Mouse (Mus musculus): ENCODE measurements around the gene Chst8. TPM values are rescaled to one million over a fixed set of nuclear protein-coding genes. Genes with fewer than 3 reads are reported as not detected.
A peak's percentile ranks its signal among the peaks of the same experiment; 100 is the strongest.

The Chst8 gene
- total and polyA plus RNA-seq, 2 experiments from 2014 or later: 0.20 to 6.4 TPM

DNA sequence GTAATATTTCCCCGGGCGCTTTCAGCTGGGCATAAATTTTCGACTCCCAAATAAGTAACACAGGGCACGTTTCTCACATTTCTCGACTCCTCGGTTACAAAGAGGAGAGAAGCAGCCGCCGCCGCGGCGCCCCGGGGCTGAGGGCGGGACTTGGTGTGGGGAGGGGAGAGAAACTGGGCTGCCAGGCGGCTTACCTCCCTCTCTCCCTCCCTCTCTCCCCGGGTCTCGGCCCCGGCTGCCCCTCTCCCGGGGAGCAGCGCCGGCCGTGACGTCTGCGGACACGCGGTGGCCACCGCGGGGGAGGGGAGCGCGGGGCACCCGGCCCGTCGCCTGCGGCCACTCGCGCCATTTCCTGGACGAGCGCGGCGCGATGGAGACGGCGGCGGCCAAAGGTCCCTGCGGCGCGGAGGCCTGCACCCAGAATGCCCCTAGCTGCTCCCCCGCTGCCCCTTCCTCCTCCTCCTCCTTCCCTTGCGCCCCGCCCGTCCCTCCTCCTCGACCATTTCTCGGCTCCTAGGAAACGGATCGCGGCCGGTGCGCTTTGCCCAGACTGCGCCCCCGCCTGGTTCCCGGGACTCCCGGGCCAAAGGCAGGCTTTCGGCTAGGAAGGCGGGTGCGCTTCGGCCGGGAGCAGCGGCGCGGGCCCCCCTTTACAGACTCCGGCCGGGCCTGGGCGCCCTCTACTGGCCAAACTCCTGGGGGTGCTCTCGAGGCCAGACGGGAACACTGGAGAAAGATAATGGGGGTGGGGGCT lies 157.2 kb downstream of the Chst8 start:
- Histone ChIP-seq H3K27ac (ENCODE audit: low read depth) (peak overlapping the region; percentile 76), H3K27me3 (ENCODE audit: control insufficient read depth, insufficient read depth, low read length) (peaks cover 33% of the 10 kb centered on the region), H3K9ac (replicated peaks; ENCODE audit: low read depth, low read length) (peak overlapping the region; percentile 62), H3K4me1 (ENCODE audit: control insufficient read depth, insufficient read depth) (no peaks in the 10 kb centered on the region), H3K4me3 (ENCODE audit: low read depth, low read length) (peak overlapping the region; percentile 75), H3K9me3 (replicated peaks; ENCODE audit: control insufficient read depth, low read length) (no peaks in the 10 kb centered on the region), H3K36me3 (replicated peaks; ENCODE audit: control insufficient read depth, insufficient read depth, low read length) (no peaks in the 10 kb centered on the region), H3K4me2 (ENCODE audit: low read depth, low read length) (peak overlapping the region; percentile 86)
- TF ChIP-seq EP300 (IDR thresholded peaks at IDR 0.05; ENCODE audit: low read depth) (no peak), CTCF (IDR thresholded peaks at IDR 0.05; ENCODE audit: low read depth) (peak; percentile 80)
- peak; percentile 78 for DNase-seq (ENCODE audit: low spot score)
- peak; percentile 80 for ATAC-seq (ENCODE audit: insufficient read depth, low read depth)
- WGBS: under 1% methylated on average over 43 of the region's 74 CpGs

- Histone ChIP-seq H3K9me3 (replicated peaks; ENCODE audit: control insufficient read depth, low read length) (no peaks in the 10 kb centered on the region), H3K27me3 (ENCODE audit: control insufficient read depth, insufficient read depth, low read length) (peaks cover 30% of the 10 kb centered on the region), H3K36me3 (replicated peaks; ENCODE audit: control insufficient read depth, insufficient read depth, low read length) (no peaks in the 10 kb centered on the region), H3K9ac (replicated peaks; ENCODE audit: low read depth, low read length) (peak overlapping the region; percentile 62), H3K4me3 (ENCODE audit: low read depth, low read length) (peak overlapping the region; percentile 75), H3K4me1 (ENCODE audit: control insufficient read depth, insufficient read depth) (no peaks in the 10 kb centered on the region), H3K27ac (ENCODE audit: low read depth) (peak overlapping the region; percentile 76), H3K4me2 (ENCODE audit: low read depth, low read length) (peak overlapping the region; percentile 86)
- WGBS: under 1% methylated on average over 42 of the region's 81 CpGs
- TF ChIP-seq CTCF (IDR thresholded peaks at IDR 0.05; ENCODE audit: low read depth) (no peak), EP300 (IDR thresholded peaks at IDR 0.05; ENCODE audit: low read depth) (no peak)
- DNase-seq (ENCODE audit: low spot score): no peak
- ATAC-seq (ENCODE audit: insufficient read depth, low read depth): 0 out of 2 replicates have a peak, but pooled peaks have one; percentile 18
Measured at GRCm38 (mm10) chr7:34654441-34655085, 157.9 kb downstream of the Chst8 start.

DNA sequence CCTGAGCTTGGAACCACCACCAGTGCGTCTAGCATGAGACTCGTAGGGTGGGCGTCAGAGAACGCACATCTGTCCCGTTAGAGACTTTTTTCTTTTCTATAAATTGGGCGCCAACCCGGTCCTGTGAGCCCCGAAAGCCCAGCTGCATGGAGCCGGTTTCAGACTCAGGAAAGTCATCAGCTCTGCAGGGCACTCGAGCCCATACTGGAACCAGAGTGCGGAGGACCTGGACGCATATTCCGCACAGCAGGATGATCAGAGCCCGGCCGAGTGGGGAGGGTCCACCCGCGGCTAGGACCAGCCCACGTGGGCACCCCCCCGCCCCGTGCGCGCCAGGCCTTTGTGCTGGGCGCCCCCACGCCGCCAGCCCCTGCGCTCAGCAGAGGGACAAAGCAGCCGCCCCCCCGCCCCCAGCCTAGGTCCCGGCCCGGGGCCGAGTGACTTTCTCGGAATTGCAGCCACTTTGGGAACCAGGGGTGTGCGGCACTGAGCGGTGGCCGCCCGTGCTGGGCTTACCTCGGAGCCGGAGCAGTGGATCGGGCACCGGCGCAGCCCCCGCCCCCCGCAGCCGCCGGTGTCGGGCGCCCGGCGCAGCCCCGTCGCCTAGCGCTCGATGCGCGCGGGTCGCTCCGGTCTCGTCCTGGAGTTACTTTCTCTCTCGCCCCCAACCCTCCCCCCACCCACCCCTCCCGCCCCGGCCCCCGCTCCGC lies 158.6 kb downstream of the Chst8 start:
- WGBS: under 1% methylated on average over 40 of the region's 64 CpGs
- DNase-seq (ENCODE audit: low spot score) (no peak), ATAC-seq (ENCODE audit: insufficient read depth, low read depth) (peak; percentile 15; the same call in 1 of the 2 replicates)
- Histone ChIP-seq H3K9ac (replicated peaks; ENCODE audit: low read depth, low read length) (peak overlapping the region; percentile 62), H3K9me3 (replicated peaks; ENCODE audit: control insufficient read depth, low read length) (no peaks in the 10 kb centered on the region), H3K4me1 (ENCODE audit: control insufficient read depth, insufficient read depth) (no peaks in the 10 kb centered on the region), H3K27ac (ENCODE audit: low read depth) (peak overlapping the region; percentile 36; the same call in 1 of the 2 replicates), H3K4me3 (ENCODE audit: low read depth, low read length) (peak overlapping the region; percentile 75), H3K36me3 (replicated peaks; ENCODE audit: control insufficient read depth, insufficient read depth, low read length) (no peaks in the 10 kb centered on the region), H3K27me3 (ENCODE audit: control insufficient read depth, insufficient read depth, low read length) (peaks cover 30% of the 10 kb centered on the region), H3K4me2 (ENCODE audit: low read depth, low read length) (peak overlapping the region; percentile 86)
- TF ChIP-seq EP300 (IDR thresholded peaks at IDR 0.05; ENCODE audit: low read depth) (no peak), CTCF (IDR thresholded peaks at IDR 0.05; ENCODE audit: low read depth) (no peak)

- ATAC-seq (ENCODE audit: insufficient read depth, low read depth) (no peak), DNase-seq (ENCODE audit: low spot score) (no peak)
- TF ChIP-seq EP300 (IDR thresholded peaks at IDR 0.05; ENCODE audit: low read depth) (no peak), CTCF (IDR thresholded peaks at IDR 0.05; ENCODE audit: low read depth) (no peak)
- Histone ChIP-seq H3K27ac (ENCODE audit: low read depth) (no peak overlapping the region), H3K9me3 (replicated peaks; ENCODE audit: control insufficient read depth, low read length) (no peaks in the 10 kb centered on the region), H3K4me2 (ENCODE audit: low read depth, low read length) (peak overlapping the region; percentile 86), H3K9ac (replicated peaks; ENCODE audit: low read depth, low read length) (no peak overlapping the region), H3K36me3 (replicated peaks; ENCODE audit: control insufficient read depth, insufficient read depth, low read length) (no peaks in the 10 kb centered on the region), H3K4me1 (ENCODE audit: control insufficient read depth, insufficient read depth) (no peaks in the 10 kb centered on the region), H3K27me3 (ENCODE audit: control insufficient read depth, insufficient read depth, low read length) (peaks cover 30% of the 10 kb centered on the region), H3K4me3 (ENCODE audit: low read depth, low read length) (peak overlapping the region; percentile 75)
- WGBS: 2% methylated on average over 48 of the region's 48 CpGs
Measured at GRCm38 (mm10) chr7:34652751-34653502, 159.6 kb downstream of the Chst8 start.

DNA sequence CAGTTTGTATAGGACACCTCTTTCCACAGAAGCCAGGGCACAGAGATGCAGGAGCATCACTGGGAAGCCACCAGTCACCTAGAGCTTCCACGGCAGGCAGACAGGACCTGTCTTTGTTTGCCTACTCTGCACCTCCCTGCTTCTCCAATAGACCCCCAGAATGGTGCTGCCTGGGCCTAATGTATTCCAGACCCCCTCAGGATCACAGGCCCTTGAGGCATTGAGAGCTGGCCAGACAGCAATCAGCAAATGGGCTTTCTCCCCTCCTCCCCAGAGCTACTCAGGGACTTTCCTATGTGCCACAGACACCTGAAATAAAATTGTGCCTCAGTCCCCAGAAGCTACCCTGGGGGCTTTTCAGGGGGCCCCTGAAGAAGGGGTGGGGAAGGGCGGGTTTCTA lies 161.1 kb downstream of the Chst8 start:
- H3K9ac ChIP-seq (replicated peaks; ENCODE audit: low read depth, low read length): no peak overlapping the region
- H3K4me3 ChIP-seq (ENCODE audit: low read depth, low read length): no peak overlapping the region
- no peaks in the 10 kb centered on the region for H3K4me1 ChIP-seq (ENCODE audit: control insufficient read depth, insufficient read depth)
- H3K27me3 ChIP-seq (ENCODE audit: control insufficient read depth, insufficient read depth, low read length): peaks cover 30% of the 10 kb centered on the region
- H3K9me3 ChIP-seq (replicated peaks; ENCODE audit: control insufficient read depth, low read length): no peaks in the 10 kb centered on the region
- 85% methylated on average over 2 of the region's 2 CpGs for WGBS
- H3K36me3 ChIP-seq (replicated peaks; ENCODE audit: control insufficient read depth, insufficient read depth, low read length): no peaks in the 10 kb centered on the region
- no peak overlapping the region for H3K4me2 ChIP-seq (ENCODE audit: low read depth, low read length)
- DNase-seq (ENCODE audit: low spot score): no peak
- TF ChIP-seq CTCF (IDR thresholded peaks at IDR 0.05; ENCODE audit: low read depth) (no peak), EP300 (IDR thresholded peaks at IDR 0.05; ENCODE audit: low read depth) (no peak)
- H3K27ac ChIP-seq (ENCODE audit: low read depth): no peak overlapping the region
- no peak for ATAC-seq (ENCODE audit: insufficient read depth, low read depth)

Measured in heart, postnatal 0 days (tissue).